Mouse (Mus musculus) C2C12 (cell line): ENCODE measurements around the gene Wdr73.
"Not testable (repeated sequence)": the region's sequence is repeated elsewhere in the genome, so short reads cannot be mapped to it uniquely, and the experiment has no call there.

Experiments used
- CEBPB ChIP-seq: IDR thresholded peaks from one replicate; pipeline ENCODE4 v1.6.1; 2011; ENCODE audit warnings: low read depth, mild to moderate bottlenecking, control low read depth, moderate library complexity
- CTCF ChIP-seq: IDR thresholded peaks from one replicate; pipeline ENCODE4 v1.5.1; 2011; ENCODE audit not compliant: control insufficient read depth, insufficient read depth, insufficient read length
- FOSL1 ChIP-seq: IDR thresholded peaks from one replicate; pipeline ENCODE4 v1.8.0; 2011; ENCODE audit warnings: mild to moderate bottlenecking, low read length; ENCODE audit not compliant: poor library complexity, insufficient read depth, severe bottlenecking
- MAX ChIP-seq: IDR thresholded peaks from one replicate; pipeline ENCODE4 v1.6.1; 2011; ENCODE audit warnings: mild to moderate bottlenecking, control low read depth
- USF1 ChIP-seq: IDR thresholded peaks from one replicate; pipeline ENCODE4 v1.6.1; 2011; ENCODE audit warnings: low read depth, mild to moderate bottlenecking, control low read depth, moderate library complexity

DNA sequence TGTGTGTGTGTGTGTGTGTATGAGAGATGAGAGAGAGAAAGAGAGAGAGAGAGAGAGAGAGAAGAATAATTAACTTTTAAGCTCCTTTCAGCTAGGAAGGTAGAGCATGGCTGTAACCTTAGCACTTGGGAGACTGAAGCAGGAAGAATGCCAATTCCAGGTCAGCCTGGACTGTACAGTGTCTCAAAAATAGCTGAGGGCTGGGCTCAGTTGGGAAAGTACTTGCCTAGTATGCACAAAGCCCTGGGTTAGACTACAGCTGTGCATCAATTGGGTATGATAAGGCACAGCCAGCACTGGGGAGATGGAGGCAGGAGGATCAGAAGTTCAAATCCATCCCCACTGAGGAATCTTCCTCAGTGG lies 36.2 kb upstream of the Wdr73 start:
- not testable (repeated sequence) for TF ChIP-seq CEBPB, FOSL1, CTCF, MAX, USF1
